Mouse (Mus musculus) stomach, embryonic 16.5 days (tissue): ENCODE results near the gene Hsp90b1. TPM values are rescaled to one million over a fixed set of nuclear protein-coding genes. Genes with fewer than 3 reads are reported as not detected.
"Not testable (repeated sequence)": the region's sequence is repeated elsewhere in the genome, so short reads cannot be mapped to it uniquely, and the experiment has no call there.

Source experiments
- ATAC-seq: fragments of 200-750 bp; cut with Nextera tagmentation; 2 replicates; pipeline ENCODE4 v1.8.0; 2017; ENCODE audit warnings: moderate number of reproducible peaks, moderate TSS enrichment; ENCODE audit not compliant: insufficient read depth, low FRiP score
- H3K27ac ChIP-seq: fragments of 300-500 bp; sonication (generic); 2 replicates; pipeline ENCODE4 v1.5.1; 2014; ENCODE audit warnings: low read length
- H3K27me3 ChIP-seq: fragments of 300-500 bp; sonication (generic); 2 replicates; pipeline ENCODE4 v1.6.1; 2014; ENCODE audit warnings: low read length, control low read depth, mixed read lengths; ENCODE audit not compliant: control insufficient read depth, insufficient read depth
- H3K36me3 ChIP-seq: fragments of 300-500 bp; sonication (generic); 2 replicates; pipeline ENCODE4 v1.6.1; 2014; ENCODE audit warnings: low read length; ENCODE audit not compliant: control insufficient read depth, insufficient read depth
- H3K4me1 ChIP-seq: fragments of 300-500 bp; sonication (generic); 2 replicates; pipeline ENCODE4 v1.6.1; 2014; ENCODE audit warnings: low read length, control low read depth, mixed read lengths; ENCODE audit not compliant: control insufficient read depth, insufficient read depth
- H3K4me2 ChIP-seq: fragments of 300-500 bp; sonication (generic); 2 replicates; pipeline ENCODE4 v1.6.1; 2014; ENCODE audit warnings: low read depth, low read length, mixed read lengths
- H3K4me3 ChIP-seq: fragments of 300-500 bp; sonication (generic); replicated peaks from 2 replicates; pipeline ENCODE4 v1.5.1; 2014; ENCODE audit warnings: mild to moderate bottlenecking, low read length
- H3K9ac ChIP-seq: fragments of 300-500 bp; sonication (generic); 2 replicates; pipeline ENCODE4 v1.6.1; 2014; ENCODE audit warnings: low read length
- H3K9me3 ChIP-seq: fragments of 300-500 bp; sonication (generic); replicated peaks from 2 replicates; pipeline ENCODE4 v1.6.1; 2016; ENCODE audit warnings: low read length, control low read depth; ENCODE audit not compliant: control insufficient read depth
- WGBS: fragments of 180-500 bp; shearing (Covaris S2); extraction: QIAGEN DNeasy Blood & Tissue Kit; methylation state at CpG from one replicate; pipeline ENCODE4 v1.1.7; 2014; 5-methylcytosine and 5-hydroxymethylcytosine counted together
- microRNA-seq: library from miRNA; unstranded; fragments of <30 nt; microRNA quantifications from one replicate; pipeline ENCODE4, GENCODE M21; 2016
- polyA plus RNA-seq: library from polyadenylated mRNA; unstranded; fragments of >200 nt; fragmentation: Nextera tagmentation; extraction: Ambion mirVana; gene quantifications from 2 replicates; pipeline ENCODE4 v1.2.1, GENCODE M21; 2015

Hsp90b1 gene
- polyA plus RNA-seq, 1 experiment from 2014 or later: 693 TPM

- Histone ChIP-seq H3K27ac (peak overlapping the region; percentile 55; the same call in 1 of the 2 replicates), H3K4me2 (peak overlapping the region; percentile 61), H3K9ac (peak overlapping the region; percentile 87), H3K4me3 (peak overlapping the region; percentile 71)
- 1% methylated on average over 51 of the region's 53 CpGs for WGBS
- not testable (repeated sequence) for H3K27me3 ChIP-seq, H3K9me3 ChIP-seq, H3K4me1 ChIP-seq, H3K36me3 ChIP-seq
- peak; percentile 90 for ATAC-seq
Measured at GRCm38 (mm10) chr10:86685179-86686016, 19.9 kb downstream of the Hsp90b1 start.

DNA sequence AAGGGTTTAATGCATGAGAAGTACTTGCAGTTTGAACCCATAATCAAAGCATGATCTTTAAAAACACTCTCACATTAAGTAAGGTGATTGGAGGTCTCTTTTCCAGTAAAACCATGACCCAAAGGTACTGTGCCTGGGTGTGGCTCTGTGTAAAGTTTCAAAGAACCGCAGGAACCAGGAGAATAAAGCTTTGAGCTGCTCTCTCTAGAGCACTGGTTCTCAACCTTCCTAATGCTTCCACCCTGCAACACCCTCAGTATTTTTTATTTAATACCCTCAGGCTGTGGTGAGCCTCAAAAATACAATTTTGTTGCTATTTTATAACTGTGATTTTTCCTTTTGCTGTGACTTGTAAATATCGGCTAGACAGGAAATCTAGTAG, 20.5 kb downstream of the Hsp90b1 start:
- ATAC-seq, H3K9me3 ChIP-seq, H3K9ac ChIP-seq, H3K27ac ChIP-seq, H3K36me3 ChIP-seq, H3K27me3 ChIP-seq, H3K4me1 ChIP-seq: not testable (repeated sequence)
- Histone ChIP-seq H3K4me3 (peak overlapping the region; percentile 71), H3K4me2 (peak overlapping the region; percentile 61)
- WGBS: 29% methylated on average over 2 of the region's 2 CpGs

DNA sequence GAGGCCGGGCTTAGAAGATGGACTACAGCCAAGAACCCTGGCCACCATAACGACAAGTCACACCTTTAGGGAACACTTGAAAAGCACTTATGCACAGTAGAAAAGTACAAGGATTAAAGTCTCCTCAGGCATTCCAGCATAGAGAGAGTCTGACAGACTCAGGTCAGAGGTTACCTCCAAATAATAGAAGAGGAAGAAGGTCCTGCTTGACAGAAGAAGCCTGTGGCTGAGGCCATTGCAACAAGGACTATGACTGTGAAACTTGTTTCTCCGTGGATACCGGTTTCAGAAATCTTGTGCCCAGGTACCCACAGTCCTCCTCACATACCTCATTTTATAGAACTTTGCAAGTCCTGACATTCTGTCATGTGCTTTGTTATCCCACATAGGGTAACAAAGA, 34.8 kb downstream of the Hsp90b1 start:
- 81% methylated on average over 4 of the region's 4 CpGs for WGBS
- H3K9me3 ChIP-seq, H3K4me1 ChIP-seq, H3K4me2 ChIP-seq, H3K27me3 ChIP-seq, H3K36me3 ChIP-seq, H3K4me3 ChIP-seq, H3K27ac ChIP-seq, H3K9ac ChIP-seq, ATAC-seq: not testable (repeated sequence)

Small RNAs within 50 kb of the gene (microRNA-seq; reads per million reads assigned to microRNA genes)
- 2.5 reads per million, percentile 13 among the genes with 10 or more reads in this experiment for gene Gm25745

Other genes starting within 250 kb of the Hsp90b1 start
- 3.2 and 4.0 TPM in 2 replicates for gene Syn3, start 206.6 kb downstream of the Hsp90b1 start, polyA plus RNA-seq
- gene Ttc41, start 302 bp upstream of the Hsp90b1 start, polyA plus RNA-seq: 0.79 and 1.1 TPM in 2 replicates
- gene Gm49358, start 58.5 kb upstream of the Hsp90b1 start, polyA plus RNA-seq: not detected in 2 replicates
- gene Nt5dc3, start 73.5 kb upstream of the Hsp90b1 start, polyA plus RNA-seq: 1.5 and 1.8 TPM in 2 replicates